Mouse (Mus musculus): ENCODE measurements around the gene Pde11a. TPM values are rescaled to one million over a fixed set of nuclear protein-coding genes. Genes with fewer than 3 reads are reported as not detected.

Gene Pde11a
- total and polyA plus RNA-seq, 2 experiments, result not detected

DNA sequence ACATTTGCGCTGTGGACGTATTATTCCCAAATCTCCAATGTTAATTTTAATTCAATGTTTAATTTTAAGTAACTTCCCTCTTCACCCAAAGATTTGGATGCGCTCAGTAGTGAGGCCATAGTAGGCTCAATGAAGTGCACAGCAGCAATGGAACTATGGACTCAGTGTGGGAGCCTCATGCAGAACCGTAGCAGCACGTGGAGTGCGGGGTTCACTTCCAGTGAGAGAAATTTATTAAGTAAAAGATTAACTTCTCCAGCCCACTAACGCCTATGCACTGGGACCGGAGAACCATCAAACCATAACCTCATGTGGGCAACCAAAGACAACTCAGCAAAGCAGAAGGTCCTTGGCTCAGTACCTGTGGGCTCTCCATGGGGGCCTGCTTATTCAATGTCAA is 322.4 kb downstream of the Pde11a start:
- no peak for TF ChIP-seq CTCF (IDR thresholded peaks at IDR 0.05; ENCODE audit: low read depth, low read length)
- no peak for TF ChIP-seq POLR2A (IDR thresholded peaks at IDR 0.05; ENCODE audit: extremely low read depth, insufficient read depth, low read length)
- H3K27me3 ChIP-seq (ENCODE audit: control insufficient read depth, insufficient read depth, low read length), result 0 out of 2 replicates have a peak, but pooled peaks cover 3% of the 10 kb centered on the region
- H3K4me1 ChIP-seq (ENCODE audit: control insufficient read depth, insufficient read depth, low read length), result no peaks in the 10 kb centered on the region

DNA sequence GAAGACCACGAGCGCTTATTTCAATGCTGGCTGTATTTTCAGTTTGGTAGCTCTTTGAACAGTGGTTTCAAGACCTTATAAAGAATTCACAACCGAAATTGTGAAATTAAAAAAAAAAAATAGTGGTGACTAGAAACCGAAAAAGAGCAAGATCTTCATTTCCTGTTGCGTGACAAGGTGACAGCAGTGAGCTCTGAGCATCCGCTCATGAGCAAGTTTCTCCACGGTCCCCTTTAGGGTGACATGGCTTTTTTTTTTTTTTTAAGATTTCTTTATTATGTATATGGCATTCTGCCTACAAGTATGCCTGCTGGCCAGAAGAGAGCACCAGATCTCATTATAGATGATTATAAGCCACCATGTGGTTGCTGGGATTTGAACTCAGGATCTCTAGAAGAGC is 323.1 kb downstream of the Pde11a start:
- Histone ChIP-seq H3K4me3 (ENCODE audit: insufficient read depth, low read depth, low read length) (no peak overlapping the region), H3K36me3 (ENCODE audit: control insufficient read depth, insufficient read depth, low read length) (no peaks in the 10 kb centered on the region), H3K27me3 (ENCODE audit: control insufficient read depth, insufficient read depth, low read length) (0 out of 2 replicates have a peak, but pooled peaks cover 3% of the 10 kb centered on the region), H3K27ac (replicated peaks; ENCODE audit: insufficient read depth, low read depth, low read length) (no peak overlapping the region), H3K79me2 (ENCODE audit: control insufficient read depth, insufficient read depth, low read length) (no peaks in the 10 kb centered on the region), H3K4me1 (ENCODE audit: control insufficient read depth, insufficient read depth, low read length) (no peaks in the 10 kb centered on the region), H3K9ac (ENCODE audit: low read depth, low read length) (no peak overlapping the region)
- WGBS, result 90% methylated on average over 7 of the region's 7 CpGs
- DNase-seq (ENCODE audit: extremely low read depth, low read depth, low spot score), result no peak
- TF ChIP-seq POLR2A (IDR thresholded peaks at IDR 0.05; ENCODE audit: extremely low read depth, insufficient read depth, low read length) (no peak), CTCF (IDR thresholded peaks at IDR 0.05; ENCODE audit: low read depth, low read length) (no peak)

More for the DNA sequence above, 322.4 kb downstream of the Pde11a start:
- Histone ChIP-seq H3K9ac (ENCODE audit: low read depth, low read length) (no peak overlapping the region), H3K36me3 (ENCODE audit: control insufficient read depth, insufficient read depth, low read length) (no peaks in the 10 kb centered on the region), H3K4me3 (ENCODE audit: insufficient read depth, low read depth, low read length) (no peak overlapping the region), H3K79me2 (ENCODE audit: control insufficient read depth, insufficient read depth, low read length) (no peaks in the 10 kb centered on the region), H3K27ac (replicated peaks; ENCODE audit: insufficient read depth, low read depth, low read length) (no peak overlapping the region)
- WGBS, result 62% methylated on average over 8 of the region's 8 CpGs
- no peak for DNase-seq (ENCODE audit: extremely low read depth, low read depth, low spot score)

- 86% methylated on average over 3 of the region's 3 CpGs for WGBS
- no peak for TF ChIP-seq POLR2A (IDR thresholded peaks at IDR 0.05; ENCODE audit: extremely low read depth, insufficient read depth, low read length)
- no peak for TF ChIP-seq CTCF (IDR thresholded peaks at IDR 0.05; ENCODE audit: low read depth, low read length)
These were observed 323.9 kb downstream of the Pde11a start for GRCm38 (mm10) chr2:76014659-76015058.

DNA sequence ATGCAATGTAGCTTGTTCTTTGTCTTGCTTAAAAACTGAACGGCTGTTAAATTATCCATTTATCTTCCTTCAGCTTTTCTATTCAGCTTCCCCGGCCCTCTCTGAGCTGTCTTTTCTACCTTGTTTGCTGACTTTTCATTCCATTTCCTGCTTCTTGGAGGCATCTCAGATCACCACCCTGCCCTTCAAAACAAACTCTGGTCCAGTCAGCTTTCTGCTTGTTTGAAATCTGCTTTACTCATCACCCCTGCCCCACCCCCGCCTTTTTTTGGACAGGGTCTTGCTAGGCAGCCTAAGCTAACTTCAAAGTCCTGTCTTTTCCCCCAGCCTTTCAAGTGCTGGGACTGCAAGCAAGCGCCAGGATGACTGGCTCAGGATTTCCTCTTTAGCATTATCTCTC is 332.4 kb downstream of the Pde11a start:
- no peaks in the 10 kb centered on the region for H3K4me1 ChIP-seq (ENCODE audit: control insufficient read depth, insufficient read depth, low read length)
- no peak overlapping the region for H3K4me3 ChIP-seq (ENCODE audit: insufficient read depth, low read depth, low read length)
- WGBS, result 28% methylated on average over 4 of the region's 4 CpGs
- H3K27me3 ChIP-seq (ENCODE audit: control insufficient read depth, insufficient read depth, low read length), result no peaks in the 10 kb centered on the region
- H3K27ac ChIP-seq (replicated peaks; ENCODE audit: insufficient read depth, low read depth, low read length), result no peak overlapping the region
- no peaks in the 10 kb centered on the region for H3K36me3 ChIP-seq (ENCODE audit: control insufficient read depth, insufficient read depth, low read length)
- no peak for DNase-seq (ENCODE audit: extremely low read depth, low read depth, low spot score)
- no peak for TF ChIP-seq CTCF (IDR thresholded peaks at IDR 0.05; ENCODE audit: low read depth, low read length)
- no peak for TF ChIP-seq POLR2A (IDR thresholded peaks at IDR 0.05; ENCODE audit: extremely low read depth, insufficient read depth, low read length)
- H3K79me2 ChIP-seq (ENCODE audit: control insufficient read depth, insufficient read depth, low read length), result no peaks in the 10 kb centered on the region
- no peak overlapping the region for H3K9ac ChIP-seq (ENCODE audit: low read depth, low read length)

More at GRCm38 (mm10) chr2:76014659-76015058, 323.9 kb downstream of the Pde11a start:
- no peak overlapping the region for H3K27ac ChIP-seq (replicated peaks; ENCODE audit: insufficient read depth, low read depth, low read length)
- no peaks in the 10 kb centered on the region for H3K36me3 ChIP-seq (ENCODE audit: control insufficient read depth, insufficient read depth, low read length)
- H3K9ac ChIP-seq (ENCODE audit: low read depth, low read length), result no peak overlapping the region
- 0 out of 2 replicates have a peak, but pooled peaks cover 3% of the 10 kb centered on the region for H3K27me3 ChIP-seq (ENCODE audit: control insufficient read depth, insufficient read depth, low read length)
- DNase-seq (ENCODE audit: extremely low read depth, low read depth, low spot score), result no peak
- H3K4me1 ChIP-seq (ENCODE audit: control insufficient read depth, insufficient read depth, low read length), result no peaks in the 10 kb centered on the region
- H3K79me2 ChIP-seq (ENCODE audit: control insufficient read depth, insufficient read depth, low read length), result no peaks in the 10 kb centered on the region
- H3K4me3 ChIP-seq (ENCODE audit: insufficient read depth, low read depth, low read length), result no peak overlapping the region

DNA sequence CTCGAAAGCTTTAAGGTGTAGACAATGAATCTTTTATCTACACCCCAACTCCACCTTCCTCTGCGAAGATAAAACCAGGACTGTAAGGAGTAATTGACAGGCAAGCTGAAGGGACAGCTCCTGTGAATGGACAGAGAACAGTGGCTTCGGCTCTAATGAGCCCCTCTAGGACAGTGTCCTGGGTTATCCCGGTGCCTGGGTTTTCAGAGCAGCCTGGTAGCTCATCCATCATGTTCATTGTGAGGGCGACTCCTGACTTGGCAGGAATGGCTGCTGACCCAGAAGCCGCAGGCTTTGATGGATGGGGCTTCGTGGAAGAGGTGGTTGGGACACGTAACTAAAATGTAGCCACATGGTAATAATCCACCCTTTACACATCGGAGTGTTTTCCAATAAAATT is 335.7 kb downstream of the Pde11a start:
- Histone ChIP-seq H3K9ac (ENCODE audit: low read depth, low read length) (no peak overlapping the region), H3K4me3 (ENCODE audit: insufficient read depth, low read depth, low read length) (no peak overlapping the region), H3K27me3 (ENCODE audit: control insufficient read depth, insufficient read depth, low read length) (no peaks in the 10 kb centered on the region), H3K27ac (replicated peaks; ENCODE audit: insufficient read depth, low read depth, low read length) (no peak overlapping the region), H3K79me2 (ENCODE audit: control insufficient read depth, insufficient read depth, low read length) (no peaks in the 10 kb centered on the region), H3K4me1 (ENCODE audit: control insufficient read depth, insufficient read depth, low read length) (peaks cover 5% of the 10 kb centered on the region; the same call in 1 of the 2 replicates), H3K36me3 (ENCODE audit: control insufficient read depth, insufficient read depth, low read length) (no peaks in the 10 kb centered on the region)
- WGBS, result 81% methylated on average over 9 of the region's 9 CpGs
- TF ChIP-seq POLR2A (IDR thresholded peaks at IDR 0.05; ENCODE audit: extremely low read depth, insufficient read depth, low read length) (no peak), CTCF (IDR thresholded peaks at IDR 0.05; ENCODE audit: low read depth, low read length) (no peak)
- DNase-seq (ENCODE audit: extremely low read depth, low read depth, low spot score), result no peak

GRCm38 (mm10) chr2:76001392-76001791 is 337.2 kb downstream of the Pde11a start:
- TF ChIP-seq POLR2A (IDR thresholded peaks at IDR 0.05; ENCODE audit: extremely low read depth, insufficient read depth, low read length), result no peak
- peak; percentile 94 for TF ChIP-seq CTCF (IDR thresholded peaks at IDR 0.05; ENCODE audit: low read depth, low read length)
- no peak overlapping the region for H3K9ac ChIP-seq (ENCODE audit: low read depth, low read length)
- DNase-seq (ENCODE audit: extremely low read depth, low read depth, low spot score), result peak; percentile 57
- H3K79me2 ChIP-seq (ENCODE audit: control insufficient read depth, insufficient read depth, low read length), result no peaks in the 10 kb centered on the region
- no peaks in the 10 kb centered on the region for H3K27me3 ChIP-seq (ENCODE audit: control insufficient read depth, insufficient read depth, low read length)
- no peak overlapping the region for H3K4me3 ChIP-seq (ENCODE audit: insufficient read depth, low read depth, low read length)
- no peak overlapping the region for H3K27ac ChIP-seq (replicated peaks; ENCODE audit: insufficient read depth, low read depth, low read length)
- 22% methylated on average over 8 of the region's 8 CpGs for WGBS
- peaks cover 5% of the 10 kb centered on the region; the same call in 1 of the 2 replicates for H3K4me1 ChIP-seq (ENCODE audit: control insufficient read depth, insufficient read depth, low read length)
- H3K36me3 ChIP-seq (ENCODE audit: control insufficient read depth, insufficient read depth, low read length), result no peaks in the 10 kb centered on the region
